Mouse (Mus musculus): Measurements from ENCODE around the gene Rad51ap1. TPM values are rescaled to one million over a fixed set of nuclear protein-coding genes. Genes with fewer than 3 reads are reported as not detected.

Rad51ap1 gene
- 22.3 and 25.7 TPM in 2 replicates for polyA plus RNA-seq (2015; fragmentation: Nextera tagmentation; extraction: Ambion mirVana)

GRCm38 (mm10) chr6:126939487-126940171, at the start of gene Rad51ap1, which contains the start of gene D6Wsu163e:
Gene Rad51ap1 (minus strand): TSS chr6:126939587.
Gene D6Wsu163e (plus strand): TSS chr6:126939962.

DNA sequence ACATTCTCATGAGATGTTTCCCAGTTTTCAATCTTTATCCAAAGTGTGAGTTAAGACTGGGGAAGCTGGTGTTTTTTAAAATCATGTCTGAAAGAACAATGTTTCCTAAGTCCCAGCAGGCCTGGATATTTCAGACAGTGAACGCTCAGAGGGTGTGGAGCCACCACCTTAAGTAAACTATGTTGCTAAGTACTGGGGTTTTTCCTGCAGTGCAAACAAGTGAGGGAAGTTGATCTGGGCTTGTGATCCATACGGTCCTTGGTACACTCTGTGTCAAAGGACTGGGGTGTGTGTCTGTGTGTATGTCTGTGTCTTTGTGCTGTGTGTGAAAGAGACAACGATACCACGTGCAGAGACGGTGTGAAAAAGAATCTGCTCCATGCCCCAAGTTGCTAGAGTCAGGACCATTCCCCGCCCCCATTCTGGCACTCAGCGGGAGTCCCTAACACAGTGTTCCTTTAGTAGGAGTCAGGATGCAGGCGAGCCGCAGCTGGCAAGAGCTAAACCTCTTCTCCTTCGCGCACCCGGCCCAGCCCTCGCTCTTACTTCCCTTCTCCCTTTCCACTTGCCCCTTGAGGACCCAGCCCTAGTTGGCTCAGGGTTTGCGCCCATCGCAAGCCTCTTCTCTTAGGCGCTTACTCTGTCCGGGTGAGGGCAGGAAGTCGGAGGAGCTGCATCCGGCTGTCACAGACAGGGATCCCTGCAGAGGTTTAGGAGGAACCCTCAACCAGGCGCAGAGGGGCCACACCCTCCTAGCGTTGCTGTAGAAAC, 18.1 kb downstream of the Rad51ap1 start, which contains the start of gene Dyrk4:
Gene Dyrk4, minus strand, starts transcription at position 729 of the 771 bp plus-strand sequence.

Other genes with a start within 250 kb of the Rad51ap1 start
- gene Kcna6, start 198.9 kb downstream of the Rad51ap1 start, polyA plus RNA-seq (2015; fragmentation: Nextera tagmentation; extraction: Ambion mirVana): 4.5 and 6.5 TPM in 2 replicates
- gene Ndufa9, start 90.5 kb downstream of the Rad51ap1 start, polyA plus RNA-seq (2015; fragmentation: Nextera tagmentation; extraction: Ambion mirVana): 210 and 290 TPM in 2 replicates
- gene Akap3, start 86.5 kb downstream of the Rad51ap1 start, polyA plus RNA-seq (2015; fragmentation: Nextera tagmentation; extraction: Ambion mirVana): not detected in 2 replicates
- gene Dyrk4, start 17.7 kb downstream of the Rad51ap1 start, polyA plus RNA-seq (2015; fragmentation: Nextera tagmentation; extraction: Ambion mirVana): not detected in 2 replicates
- 15.3 and 15.9 TPM in 2 replicates for gene D6Wsu163e, start 375 bp upstream of the Rad51ap1 start, polyA plus RNA-seq (2015; fragmentation: Nextera tagmentation; extraction: Ambion mirVana)
- gene Fgf6, start 76.0 kb upstream of the Rad51ap1 start, polyA plus RNA-seq (2015; fragmentation: Nextera tagmentation; extraction: Ambion mirVana): 0.06 and 0.10 TPM in 2 replicates
- gene Fgf23, start 133.3 kb upstream of the Rad51ap1 start, polyA plus RNA-seq (2015; fragmentation: Nextera tagmentation; extraction: Ambion mirVana): not detected in 2 replicates
- gene Tigar, start 170.0 kb upstream of the Rad51ap1 start, polyA plus RNA-seq (2015; fragmentation: Nextera tagmentation; extraction: Ambion mirVana): 3.5 and 3.7 TPM in 2 replicates
- 290 and 453 TPM in 2 replicates for gene Ccnd2, start 212.6 kb upstream of the Rad51ap1 start, polyA plus RNA-seq (2015; fragmentation: Nextera tagmentation; extraction: Ambion mirVana)

Data from adrenal gland, postnatal 0 days (tissue).